Mouse (Mus musculus) lung, embryonic 16.5 days (tissue): Measurements from ENCODE around the gene Catsper2. TPM values are rescaled to one million over a fixed set of nuclear protein-coding genes. Genes with fewer than 3 reads are reported as not detected.

Experiments used
- ATAC-seq: fragments of 200-750 bp; cut with Nextera tagmentation; 2 replicates; pipeline ENCODE4 v1.8.0; 2017; ENCODE audit warnings: low read depth, mild to moderate bottlenecking, moderate library complexity
- H3K27ac ChIP-seq: fragments of 300-500 bp; sonication (generic); 2 replicates; pipeline ENCODE4 v1.5.1; 2014; ENCODE audit warnings: mild to moderate bottlenecking, control low read depth, low read length
- H3K27me3 ChIP-seq: fragments of 300-500 bp; sonication (generic); 2 replicates; pipeline ENCODE4 v1.6.1; 2014; ENCODE audit warnings: low read depth, low read length, mixed read lengths; ENCODE audit not compliant: control insufficient read depth, insufficient read depth
- H3K36me3 ChIP-seq: fragments of 300-500 bp; sonication (generic); 2 replicates; pipeline ENCODE4 v1.6.1; 2014; ENCODE audit warnings: low read length; ENCODE audit not compliant: control insufficient read depth, insufficient read depth
- H3K4me1 ChIP-seq: fragments of 300-500 bp; sonication (generic); replicated peaks from 2 replicates; pipeline ENCODE4 v1.6.1; 2014; ENCODE audit warnings: low read length, mixed read lengths; ENCODE audit not compliant: control insufficient read depth, insufficient read depth
- H3K4me2 ChIP-seq: fragments of 300-500 bp; sonication (generic); 2 replicates; pipeline ENCODE4 v1.6.1; 2014; ENCODE audit warnings: low read depth, low read length, control low read depth
- H3K4me3 ChIP-seq: fragments of 300-500 bp; sonication (generic); 2 replicates; pipeline ENCODE4 v1.5.1; 2014; ENCODE audit warnings: mild to moderate bottlenecking, low read length, control low read depth
- H3K9ac ChIP-seq: fragments of 300-500 bp; sonication (generic); 2 replicates; pipeline ENCODE4 v1.6.1; 2014; ENCODE audit warnings: low read length, control low read depth
- H3K9me3 ChIP-seq: fragments of 300-500 bp; sonication (generic); 2 replicates; pipeline ENCODE4 v1.6.1; 2016; ENCODE audit warnings: low read length; ENCODE audit not compliant: control insufficient read depth
- WGBS: fragments of 180-500 bp; shearing (Covaris S2); extraction: QIAGEN DNeasy Blood & Tissue Kit; methylation state at CpG from one replicate; pipeline ENCODE4 v1.1.7; 2014; 5-methylcytosine and 5-hydroxymethylcytosine counted together
- polyA plus RNA-seq: library from polyadenylated mRNA; unstranded; fragments of >200 nt; fragmentation: Nextera tagmentation; extraction: Ambion mirVana; gene quantifications from 2 replicates; pipeline ENCODE4 v1.2.1, GENCODE M21; 2015

Gene Catsper2
- 1.9 and 2.0 TPM in 2 replicates for polyA plus RNA-seq

- peak within 1 kb of the TSS; percentile 70 for H3K4me2 ChIP-seq
- WGBS, result under 1% methylated on average over 65 of the region's 68 CpGs
- H3K27ac ChIP-seq, result peak within 1 kb of the TSS; percentile 96
- H3K4me1 ChIP-seq, result peaks cover 17% of the 10 kb centered on the region
- peak within 1 kb of the TSS; percentile 84 for H3K4me3 ChIP-seq
- no peaks in the 10 kb centered on the region for H3K27me3 ChIP-seq
- H3K36me3 ChIP-seq, result peaks cover 2% of the 10 kb centered on the region; the same call in 1 of the 2 replicates
- H3K9me3 ChIP-seq, result no peaks in the 10 kb centered on the region
- ATAC-seq, result peak; percentile 99
- peak within 1 kb of the TSS; percentile 97 for H3K9ac ChIP-seq
Measured at GRCm38 (mm10) chr2:121413387-121414042, at the start of gene Catsper2, which contains the start of gene Pdia3. Gene Catsper2, minus strand, starts transcription at chr2:121413792. Gene Pdia3, plus strand, starts transcription at chr2:121413775.

GRCm38 (mm10) chr2:121460071-121460470, 46.5 kb upstream of the Catsper2 start:
- Histone ChIP-seq H3K27me3 (no peaks in the 10 kb centered on the region), H3K9ac (no peak overlapping the region), H3K27ac (no peak overlapping the region), H3K9me3 (no peaks in the 10 kb centered on the region), H3K4me3 (no peak overlapping the region), H3K4me1 (peaks cover 10% of the 10 kb centered on the region), H3K36me3 (peaks cover 6% of the 10 kb centered on the region), H3K4me2 (no peak overlapping the region)
- WGBS, result 45% methylated on average over 2 of the region's 2 CpGs
- no peak for ATAC-seq

- peak within 1 kb of the TSS; percentile 85 for H3K9ac ChIP-seq
- ATAC-seq, result peak; percentile 93
Measured at GRCm38 (mm10) chr2:121456692-121457642, 43.4 kb upstream of the Catsper2 start, which contains the start of gene Serinc4. Gene Serinc4, minus strand, starts transcription at chr2:121456781.

GRCm38 (mm10) chr2:121455534-121455933, 41.9 kb upstream of the Catsper2 start:
- no peaks in the 10 kb centered on the region for H3K27me3 ChIP-seq
- no peak overlapping the region for H3K4me3 ChIP-seq
- no peak overlapping the region for H3K4me2 ChIP-seq
- no peak for ATAC-seq
- H3K9me3 ChIP-seq, result no peaks in the 10 kb centered on the region
- no peak overlapping the region for H3K27ac ChIP-seq
- 78% methylated on average over 5 of the region's 5 CpGs for WGBS
- peaks cover 22% of the 10 kb centered on the region for H3K4me1 ChIP-seq
- H3K36me3 ChIP-seq, result peaks cover 9% of the 10 kb centered on the region
- no peak overlapping the region for H3K9ac ChIP-seq

More at GRCm38 (mm10) chr2:121456692-121457642, 43.4 kb upstream of the Catsper2 start, which contains the start of gene Serinc4:
- H3K4me2 ChIP-seq, result peak within 1 kb of the TSS; percentile 75
- no peaks in the 10 kb centered on the region for H3K27me3 ChIP-seq
- H3K36me3 ChIP-seq, result peaks cover 11% of the 10 kb centered on the region
- no peaks in the 10 kb centered on the region for H3K9me3 ChIP-seq
- 4% methylated on average over 41 of the region's 41 CpGs for WGBS
- H3K4me3 ChIP-seq, result peak within 1 kb of the TSS; percentile 75
- H3K4me1 ChIP-seq, result peaks cover 13% of the 10 kb centered on the region
- H3K27ac ChIP-seq, result peak within 1 kb of the TSS; percentile 80

- Histone ChIP-seq H3K27me3 (no peaks in the 10 kb centered on the region), H3K9me3 (no peaks in the 10 kb centered on the region), H3K4me3 (no peak overlapping the region), H3K9ac (no peak overlapping the region), H3K4me1 (peaks cover 26% of the 10 kb centered on the region), H3K27ac (no peak overlapping the region), H3K36me3 (peaks cover 5% of the 10 kb centered on the region), H3K4me2 (no peak overlapping the region)
- no peak for ATAC-seq
- 83% methylated on average over 6 of the region's 6 CpGs for WGBS
Measured at GRCm38 (mm10) chr2:121453917-121454316, 40.3 kb upstream of the Catsper2 start.

- 54% methylated on average over 4 of the region's 4 CpGs for WGBS
- ATAC-seq, result no peak
- H3K9ac ChIP-seq, result no peak within 1 kb of the TSS
Measured at GRCm38 (mm10) chr2:121452990-121453389, 39.4 kb upstream of the Catsper2 start, which contains the start of gene Hypk. Gene Hypk, plus strand, starts transcription at chr2:121453290.

GRCm38 (mm10) chr2:121452361-121452760, 38.8 kb upstream of the Catsper2 start:
- Histone ChIP-seq H3K4me1 (peaks cover 26% of the 10 kb centered on the region), H3K9ac (no peak overlapping the region), H3K27me3 (no peaks in the 10 kb centered on the region), H3K27ac (no peak overlapping the region), H3K4me2 (no peak overlapping the region), H3K9me3 (no peaks in the 10 kb centered on the region), H3K36me3 (peaks cover 5% of the 10 kb centered on the region; the same call in 1 of the 2 replicates), H3K4me3 (no peak overlapping the region)
- no peak for ATAC-seq
- 79% methylated on average over 4 of the region's 4 CpGs for WGBS

More at GRCm38 (mm10) chr2:121452990-121453389, 39.4 kb upstream of the Catsper2 start, which contains the start of gene Hypk:
- H3K27ac ChIP-seq, result no peak within 1 kb of the TSS
- no peaks in the 10 kb centered on the region for H3K27me3 ChIP-seq
- H3K4me3 ChIP-seq, result no peak within 1 kb of the TSS
- peaks cover 5% of the 10 kb centered on the region; the same call in 1 of the 2 replicates for H3K36me3 ChIP-seq
- no peaks in the 10 kb centered on the region for H3K9me3 ChIP-seq
- H3K4me2 ChIP-seq, result no peak within 1 kb of the TSS
- peaks cover 27% of the 10 kb centered on the region for H3K4me1 ChIP-seq

- H3K4me1 ChIP-seq, result peaks cover 21% of the 10 kb centered on the region
- peak overlapping the region; percentile 90 for H3K4me2 ChIP-seq
- ATAC-seq, result no peak
- peak overlapping the region; percentile 96 for H3K27ac ChIP-seq
- H3K9me3 ChIP-seq, result no peaks in the 10 kb centered on the region
- WGBS, result 0% methylated on average over 7 of the region's 7 CpGs
- H3K9ac ChIP-seq, result peak overlapping the region; percentile 99
- peak overlapping the region; percentile 99 for H3K4me3 ChIP-seq
- H3K27me3 ChIP-seq, result no peaks in the 10 kb centered on the region
- H3K36me3 ChIP-seq, result peaks cover 5% of the 10 kb centered on the region; the same call in 1 of the 2 replicates
Measured at GRCm38 (mm10) chr2:121450093-121450492, 36.5 kb upstream of the Catsper2 start.
